Mouse (Mus musculus) kidney, adult 8-10 months (tissue): ENCODE data around the gene Ppp3cb.

Experiments
- DNase-seq, 2 experiments: peaks; one replicate each; pipeline ENCODE4 v3.0.0; 2022

Ppp3cb gene

GRCm38 (mm10) chr14:20546415-20546814, at the start of gene Ppp3cb:
Gene Ppp3cb, minus strand, starts transcription at chr14:20546573.
- peak; percentile 74 to 81 for DNase-seq

GRCm38 (mm10) chr14:20595781-20596180, 49.4 kb upstream of the Ppp3cb start:
- no peak for DNase-seq

GRCm38 (mm10) chr14:20587458-20587857, 41.1 kb upstream of the Ppp3cb start:
- no peak for DNase-seq

GRCm38 (mm10) chr14:20578822-20579407, 32.5 kb upstream of the Ppp3cb start:
- DNase-seq = no peak

- DNase-seq = peak; percentile 57 to 79
Observed at GRCm38 (mm10) chr14:20576179-20576578, 29.8 kb upstream of the Ppp3cb start.

- DNase-seq = peak in 1 of 2 experiments; percentile 27
Observed at GRCm38 (mm10) chr14:20573196-20573595, 26.8 kb upstream of the Ppp3cb start.

GRCm38 (mm10) chr14:20565256-20566021, 19.1 kb upstream of the Ppp3cb start:
- no peak for DNase-seq

- no peak for DNase-seq
Observed at GRCm38 (mm10) chr14:20564692-20565091, 18.3 kb upstream of the Ppp3cb start.

GRCm38 (mm10) chr14:20561897-20562296, 15.5 kb upstream of the Ppp3cb start:
- no peak for DNase-seq

- peak; percentile 23 to 26 for DNase-seq
Observed at GRCm38 (mm10) chr14:20550136-20550535, 3.8 kb upstream of the Ppp3cb start.

- peak; percentile 91 for DNase-seq
Observed at GRCm38 (mm10) chr14:20545529-20546331, 643 bp downstream of the Ppp3cb start.

- no peak for DNase-seq
Observed at GRCm38 (mm10) chr14:20544467-20545411, 1.6 kb downstream of the Ppp3cb start.

GRCm38 (mm10) chr14:20529643-20530042, 16.7 kb downstream of the Ppp3cb start:
- DNase-seq = no peak

GRCm38 (mm10) chr14:20520179-20520578, 26.2 kb downstream of the Ppp3cb start:
- DNase-seq = no peak

- no peak for DNase-seq
Observed at GRCm38 (mm10) chr14:20508424-20508823, 37.9 kb downstream of the Ppp3cb start.

GRCm38 (mm10) chr14:20502966-20503365, 43.4 kb downstream of the Ppp3cb start:
- no peak for DNase-seq

GRCm38 (mm10) chr14:20499982-20500381, 46.4 kb downstream of the Ppp3cb start:
- DNase-seq = no peak

- DNase-seq = no peak
Observed at GRCm38 (mm10) chr14:20496603-20497002, 49.8 kb downstream of the Ppp3cb start, which contains the start of gene Mss51. Gene Mss51, minus strand, starts transcription at chr14:20496901.

- no peak for DNase-seq
Observed at GRCm38 (mm10) chr14:20486031-20486430, 60.3 kb downstream of the Ppp3cb start.

GRCm38 (mm10) chr14:20482051-20482751, 64.2 kb downstream of the Ppp3cb start:
- DNase-seq = no peak

GRCm38 (mm10) chr14:20481211-20481610, 65.2 kb downstream of the Ppp3cb start:
- peak in 1 of 2 experiments; percentile 13 for DNase-seq

GRCm38 (mm10) chr14:20480195-20480579, 66.2 kb downstream of the Ppp3cb start:
- no peak for DNase-seq
